Mouse (Mus musculus): ENCODE measurements around the gene Nup85.

GRCm38 (mm10) chr11:115623487-115624070 is 59.3 kb downstream of the Nup85 start:
- TF ChIP-seq CHD2 (IDR thresholded peaks at IDR 0.05; ENCODE audit: low read depth, low read length) (no peak), MAFK (IDR thresholded peaks at IDR 0.05; ENCODE audit: insufficient read depth, low read depth, low read length) (no peak), ZNF384 (IDR thresholded peaks at IDR 0.05; ENCODE audit: low read depth, low read length) (no peak), ZC3H11A (IDR thresholded peaks at IDR 0.05; ENCODE audit: borderline replicate concordance, low read depth, low read length) (no peak)
